Mouse (Mus musculus) embryo, embryonic 10 days (tissue): ENCODE measurements around the gene Olfr1506.
"Not testable (repeated sequence)": the region's sequence is repeated elsewhere in the genome, so short reads cannot be mapped to it uniquely, and the experiment has no call there.

ENCODE experiments used
- DNase-seq: peaks from one replicate; pipeline ENCODE4 v3.0.0-alpha.2; 2015; ENCODE audit warnings: low spot score

The Olfr1506 gene

GRCm38 (mm10) chr2:90224393-90224792, at the start of gene Olfr1506:
Olfr1506 (minus strand) TSS chr2:90224493.
- not testable (repeated sequence) for DNase-seq

GRCm38 (mm10) chr2:90270932-90271331, 46.6 kb upstream of the Olfr1506 start, which contains the start of gene Olfr1271:
Olfr1271 (minus strand) TSS chr2:90271032.
- no peak for DNase-seq

- DNase-seq: no peak
These were observed 33.2 kb upstream of the Olfr1506 start, which contains the start of gene Olfr142 for GRCm38 (mm10) chr2:90257492-90257891. Olfr142 (minus strand) TSS chr2:90257592.

GRCm38 (mm10) chr2:90199606-90200005, 24.7 kb downstream of the Olfr1506 start:
- not testable (repeated sequence) for DNase-seq

- not testable (repeated sequence) for DNase-seq
These were observed 29.0 kb downstream of the Olfr1506 start for GRCm38 (mm10) chr2:90195285-90195684.

GRCm38 (mm10) chr2:90194750-90195149, 29.5 kb downstream of the Olfr1506 start:
- not testable (repeated sequence) for DNase-seq

GRCm38 (mm10) chr2:90187082-90187481, 37.2 kb downstream of the Olfr1506 start:
- DNase-seq: not testable (repeated sequence)

GRCm38 (mm10) chr2:90186082-90186481, 38.2 kb downstream of the Olfr1506 start:
- DNase-seq: not testable (repeated sequence)
